Mouse (Mus musculus) cerebellum, postnatal 25 days (tissue): ENCODE measurements around the gene Armc12.

Experiments
- DNase-seq, 2 experiments: peaks; one replicate each; pipeline ENCODE4 v3.0.0; 2021; ENCODE audit warnings: mixed read lengths in 2 of 2

Gene Armc12

DNA sequence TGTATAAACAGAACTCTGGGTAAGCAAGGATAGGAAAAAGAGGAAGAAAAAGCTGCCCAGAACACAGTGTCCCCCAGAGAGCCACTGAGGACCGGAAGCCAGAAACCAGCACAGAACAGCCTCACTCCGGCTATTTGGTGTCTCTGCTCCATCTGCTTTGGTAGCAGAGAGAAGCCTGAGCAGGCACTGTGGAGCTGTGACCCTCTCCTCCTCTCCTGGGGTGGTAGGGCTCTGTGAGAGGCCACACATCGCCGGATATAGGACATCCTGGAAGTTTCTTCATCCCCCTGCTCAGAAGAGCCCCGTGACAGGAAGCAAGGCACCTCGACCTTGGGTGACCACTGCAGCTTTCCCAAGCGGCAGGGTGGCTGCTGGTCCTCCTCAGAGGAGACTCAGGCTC, 16.8 kb upstream of the Armc12 start:
- no peak for DNase-seq

DNA sequence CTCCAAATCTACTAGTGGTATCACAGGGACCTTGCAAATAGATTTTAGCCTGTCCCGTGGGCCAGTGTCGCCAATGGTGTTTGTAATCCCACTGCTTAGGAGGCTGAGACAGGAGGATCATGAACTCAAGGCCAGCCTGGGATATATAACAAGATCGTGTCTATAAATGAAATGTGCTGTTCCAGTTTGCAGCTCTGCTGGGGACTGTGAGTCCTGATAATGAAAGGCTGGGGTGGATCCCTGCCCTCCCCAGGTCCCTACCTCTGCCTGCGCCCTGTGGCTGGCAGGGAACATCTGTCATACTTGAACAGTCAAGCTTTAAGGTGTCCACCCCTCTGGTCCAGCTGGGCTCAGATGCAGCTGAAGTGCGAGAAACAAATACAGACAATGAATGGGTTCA, 16.1 kb upstream of the Armc12 start:
- no peak for DNase-seq

DNA sequence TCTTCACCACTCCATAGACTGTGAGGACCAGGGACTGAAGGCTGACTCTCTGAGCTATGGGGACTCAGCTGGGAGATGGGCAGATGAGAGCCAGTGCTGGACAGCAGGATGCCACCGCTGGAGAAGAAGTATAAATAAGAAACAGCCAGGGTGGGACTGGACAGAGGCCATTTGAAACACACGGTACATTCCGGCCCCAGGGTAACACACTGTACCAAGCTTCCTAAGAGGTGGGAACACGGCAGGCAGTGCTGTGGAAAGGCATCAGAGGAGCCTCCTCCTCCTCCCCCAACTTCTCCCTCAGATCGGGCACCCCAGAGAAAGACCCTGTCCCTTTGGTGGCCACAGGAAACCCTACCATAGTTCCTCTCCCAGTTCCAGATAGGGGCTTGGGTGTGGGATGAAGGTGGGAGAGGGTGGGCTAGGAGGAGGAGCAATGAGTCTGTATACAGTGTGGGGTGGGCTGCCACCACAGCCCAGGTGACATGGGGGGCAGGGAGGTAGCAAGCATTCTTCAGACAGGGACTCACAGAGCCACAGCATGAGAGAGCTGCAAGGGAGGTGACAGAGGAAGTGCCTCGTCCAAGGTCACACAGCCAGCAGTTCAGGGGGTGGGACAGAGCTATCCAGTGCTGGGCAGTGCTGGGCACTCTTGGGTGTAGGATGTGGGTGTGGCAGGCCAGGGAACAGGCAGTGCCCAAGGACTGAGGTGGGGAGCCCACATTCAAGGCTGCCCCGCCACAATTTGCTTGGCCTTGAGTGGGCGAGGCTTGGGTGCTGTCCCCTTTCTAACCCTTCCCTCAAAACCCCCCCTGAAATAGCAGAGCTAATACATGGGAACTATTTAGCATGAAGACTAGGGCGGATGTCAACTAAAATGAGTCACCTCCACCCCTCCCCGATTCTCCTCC, 14.9 kb upstream of the Armc12 start:
- no peak for DNase-seq

DNA sequence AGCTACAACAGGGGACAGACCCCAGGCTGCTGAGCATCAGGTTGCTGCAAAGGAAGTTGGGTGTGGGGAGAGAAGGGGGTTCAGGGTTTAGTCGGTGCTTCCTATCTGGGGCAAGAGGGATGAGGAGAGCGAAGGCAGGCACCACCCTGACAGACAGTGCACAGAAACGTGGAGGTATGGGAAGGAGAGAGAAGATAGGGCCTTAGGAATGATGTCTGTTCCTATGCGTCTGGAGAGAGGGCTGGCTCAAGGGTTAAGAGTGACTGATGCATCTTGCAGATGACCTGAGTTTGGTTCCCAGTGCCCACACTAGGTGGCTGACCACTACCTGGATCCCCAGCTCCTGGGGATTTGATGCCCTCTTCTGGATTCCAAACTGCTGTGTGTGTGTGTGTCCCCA, 13.7 kb upstream of the Armc12 start:
- DNase-seq: no peak

DNA sequence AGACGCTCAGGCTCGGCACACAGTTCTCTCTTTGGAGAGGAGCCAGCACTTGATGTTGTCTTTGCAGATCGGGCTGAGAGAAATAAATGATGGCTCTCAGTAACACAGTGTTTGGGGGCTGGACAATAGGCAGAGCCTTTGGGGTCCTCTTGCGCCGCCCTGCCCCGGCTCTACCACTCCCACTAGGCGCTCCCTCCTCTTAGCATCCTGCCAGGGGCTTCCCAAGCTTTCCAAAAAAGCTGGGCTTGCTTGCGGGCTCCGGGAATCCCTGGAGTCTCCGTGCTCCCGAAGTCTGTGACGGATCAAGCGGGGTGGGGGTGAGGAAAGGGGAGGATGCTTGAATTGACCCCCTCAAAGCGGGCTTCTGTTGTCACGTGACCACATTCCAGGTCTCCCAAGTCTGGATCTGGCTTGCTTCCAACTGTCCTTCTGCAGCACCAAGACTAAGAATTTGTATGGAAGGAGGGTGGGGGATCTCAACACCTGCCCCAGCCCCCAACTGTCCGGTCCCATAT, 13.1 kb upstream of the Armc12 start, which contains the start of gene Fkbp5:
Fkbp5 (minus strand) TSS at position 87 of the 515 bp plus-strand sequence.
- peak in 1 of 2 experiments; percentile 50 for DNase-seq

DNA sequence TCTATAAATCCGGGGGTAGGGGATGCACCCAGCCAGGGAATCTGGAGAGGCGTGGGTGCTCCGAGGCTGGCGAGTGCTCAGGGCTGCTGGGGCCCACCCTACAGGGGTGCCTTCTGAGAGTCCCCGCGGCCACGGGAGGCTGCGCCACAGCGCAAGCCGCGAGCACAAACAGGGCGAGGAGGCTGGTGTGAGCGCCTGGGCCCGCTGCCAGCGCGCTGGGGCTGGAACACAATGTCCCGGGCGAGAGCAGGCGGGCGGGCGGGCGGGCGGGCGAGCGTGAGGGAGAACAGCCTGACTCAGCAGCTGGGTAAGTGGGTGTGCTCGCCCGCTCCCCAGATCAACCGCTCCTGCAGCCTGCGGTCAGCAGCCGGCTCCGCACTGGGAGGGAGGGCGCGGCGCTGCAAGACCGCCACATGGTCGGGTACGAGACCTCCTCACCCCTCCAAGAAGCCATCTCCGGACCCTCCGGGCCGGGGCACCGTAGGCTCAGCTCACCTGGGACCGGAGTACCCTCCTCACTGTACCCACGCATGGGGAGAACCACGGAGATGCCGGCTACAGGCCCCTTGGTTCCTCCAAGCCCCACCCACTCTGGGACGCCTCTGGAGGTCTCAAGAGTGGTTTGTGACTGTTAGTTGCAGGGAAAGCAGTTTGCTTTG, 12.5 kb upstream of the Armc12 start:
- DNase-seq: peak; percentile 88 to 91

DNA sequence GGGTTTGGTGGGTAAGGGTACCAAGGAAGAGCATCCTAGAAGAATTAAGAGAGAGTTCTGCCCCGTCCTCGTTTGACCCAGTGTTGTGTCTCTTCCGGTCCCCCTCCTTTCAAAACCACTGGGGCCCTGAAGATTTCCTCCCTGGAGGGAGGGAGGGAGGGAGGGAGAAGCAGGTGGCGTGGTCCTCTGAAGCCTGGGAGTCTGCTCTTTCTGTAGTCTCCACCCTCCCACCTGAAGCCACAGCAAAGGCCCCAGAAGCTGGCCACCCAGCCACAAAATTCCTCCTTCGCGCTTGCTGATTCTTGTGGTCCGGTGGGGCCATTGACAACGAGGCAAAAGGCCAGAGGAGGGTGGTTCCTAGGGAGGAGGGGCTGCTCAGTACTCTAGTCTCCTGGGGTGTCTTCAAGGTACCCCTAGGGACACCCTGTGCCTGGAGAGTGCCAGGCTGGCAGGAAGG, 12.0 kb upstream of the Armc12 start:
- no peak for DNase-seq

DNA sequence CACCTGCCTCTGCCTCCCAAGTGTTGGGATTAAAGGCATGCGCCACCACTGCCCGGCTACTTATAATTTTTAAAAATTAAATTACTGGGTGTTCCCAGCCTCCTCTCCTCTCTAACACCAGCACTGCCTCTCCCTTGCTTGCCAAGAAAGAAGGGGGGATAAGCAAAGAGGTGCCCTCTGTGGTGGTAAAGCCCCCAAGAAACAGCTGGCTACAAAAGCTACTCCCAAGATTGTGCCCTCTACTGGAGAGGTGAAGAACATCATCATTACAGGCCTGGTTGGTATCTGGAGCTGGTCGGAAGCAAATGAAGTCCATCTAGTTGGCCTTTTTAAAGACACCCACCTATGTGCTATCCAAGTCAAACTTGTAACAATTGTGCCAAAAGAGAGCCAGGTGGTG, 10.8 kb upstream of the Armc12 start:
- DNase-seq: no peak

DNA sequence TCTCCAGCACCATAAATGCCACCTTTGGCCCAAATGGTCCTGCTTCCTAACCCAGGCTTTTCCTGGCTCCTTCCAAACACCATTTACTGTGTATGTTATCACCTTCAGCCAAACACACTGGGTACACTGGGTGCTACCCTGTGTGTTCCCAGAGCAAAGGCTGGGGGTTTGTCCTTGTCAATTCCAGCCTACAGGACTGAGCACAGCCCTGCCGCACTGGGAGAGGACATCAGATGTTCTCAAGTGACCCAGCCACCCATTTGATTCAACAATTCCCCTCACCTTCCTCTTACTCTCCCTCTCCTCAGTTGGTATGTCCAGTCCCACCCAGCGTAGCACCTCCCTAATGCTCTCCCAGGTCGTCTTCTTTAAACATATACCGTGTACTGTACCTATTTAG, 10.0 kb upstream of the Armc12 start:
- DNase-seq: no peak

DNA sequence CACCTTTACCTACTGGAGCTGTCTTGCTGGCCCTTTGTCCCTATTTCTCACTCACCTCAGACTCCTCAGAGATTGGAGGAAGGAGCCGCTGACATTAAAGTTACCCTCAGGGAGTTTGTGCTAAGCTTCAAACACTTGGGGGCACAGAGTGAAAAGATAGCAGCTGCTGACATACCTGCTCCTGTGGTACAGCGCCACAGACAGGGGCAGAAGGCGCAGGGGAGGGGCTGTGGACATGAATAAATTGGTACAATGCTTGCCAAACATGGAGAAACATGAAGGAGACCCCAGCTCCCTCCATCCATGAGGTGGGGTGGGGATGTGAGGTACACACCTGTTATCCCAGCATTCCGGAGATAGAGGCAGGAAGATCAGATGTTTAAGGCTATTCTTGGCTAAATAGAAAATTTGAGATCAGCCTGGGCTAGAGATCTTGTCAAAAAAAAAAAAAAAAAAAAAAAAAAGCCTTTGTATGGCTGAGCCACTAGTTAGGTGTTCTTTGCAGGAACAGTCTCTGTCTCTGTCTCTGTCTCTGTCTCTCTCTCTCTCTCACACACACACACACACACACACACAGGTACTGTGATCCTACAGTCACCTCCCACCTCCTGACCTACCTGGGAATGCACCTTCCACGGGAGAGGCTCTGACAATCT, 9.4 kb upstream of the Armc12 start:
- no peak for DNase-seq

DNA sequence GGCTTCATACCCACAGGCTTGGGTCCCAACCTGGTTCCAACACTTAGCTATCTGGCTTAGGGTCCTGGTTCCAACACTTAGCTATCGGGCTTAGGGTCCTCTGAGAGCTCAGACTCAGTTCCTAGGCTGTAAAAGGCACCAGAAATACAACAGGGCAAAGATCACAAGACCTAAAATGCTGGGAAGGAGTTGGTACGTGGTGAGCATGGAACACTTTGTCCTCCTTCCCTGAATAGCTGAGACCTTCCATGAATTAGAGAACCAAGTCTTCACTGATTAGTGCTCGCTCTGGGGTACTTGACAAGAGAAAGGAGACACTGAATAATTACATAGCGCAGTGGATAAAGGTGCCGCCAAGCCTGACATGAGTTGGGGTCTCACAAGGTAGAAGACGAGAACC, 8.7 kb upstream of the Armc12 start:
- no peak for DNase-seq

DNA sequence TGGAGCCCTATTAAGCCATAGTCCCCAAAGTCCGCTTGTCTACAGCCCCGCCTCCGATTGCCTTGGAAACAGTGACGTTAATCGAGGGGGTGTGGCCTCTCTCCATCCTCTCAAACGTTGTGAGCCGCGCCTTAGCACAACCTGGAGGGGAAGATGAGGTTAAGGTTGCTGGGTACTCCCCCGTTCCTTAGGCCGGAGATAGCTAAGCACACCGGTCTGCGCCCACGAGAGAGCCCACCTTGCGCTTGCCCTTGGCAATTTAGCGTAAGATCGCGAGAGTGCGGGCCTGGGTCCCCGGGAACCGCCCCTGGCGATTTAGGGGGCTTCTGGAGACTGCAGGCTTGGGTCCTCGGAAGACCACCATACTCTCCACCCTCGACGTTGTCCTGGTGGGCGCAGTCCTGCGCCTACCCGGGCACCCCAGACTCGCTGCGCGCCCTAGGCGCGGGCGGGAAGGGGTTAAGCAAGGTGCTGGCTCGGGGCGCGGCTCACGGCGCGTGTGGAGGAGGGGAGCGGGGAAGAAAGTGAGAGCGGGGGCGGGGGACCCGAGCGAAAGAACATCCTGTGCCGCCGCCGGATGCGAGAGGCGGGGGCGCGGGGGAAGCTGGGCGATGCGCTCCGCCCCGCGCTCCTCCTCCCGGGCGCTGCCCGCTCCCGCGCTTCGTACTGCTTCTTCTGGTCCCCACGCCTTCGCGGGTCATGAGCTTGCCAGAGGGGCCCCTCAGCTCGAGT, 7.8 kb upstream of the Armc12 start:
- DNase-seq: peak; percentile 92 to 95

DNA sequence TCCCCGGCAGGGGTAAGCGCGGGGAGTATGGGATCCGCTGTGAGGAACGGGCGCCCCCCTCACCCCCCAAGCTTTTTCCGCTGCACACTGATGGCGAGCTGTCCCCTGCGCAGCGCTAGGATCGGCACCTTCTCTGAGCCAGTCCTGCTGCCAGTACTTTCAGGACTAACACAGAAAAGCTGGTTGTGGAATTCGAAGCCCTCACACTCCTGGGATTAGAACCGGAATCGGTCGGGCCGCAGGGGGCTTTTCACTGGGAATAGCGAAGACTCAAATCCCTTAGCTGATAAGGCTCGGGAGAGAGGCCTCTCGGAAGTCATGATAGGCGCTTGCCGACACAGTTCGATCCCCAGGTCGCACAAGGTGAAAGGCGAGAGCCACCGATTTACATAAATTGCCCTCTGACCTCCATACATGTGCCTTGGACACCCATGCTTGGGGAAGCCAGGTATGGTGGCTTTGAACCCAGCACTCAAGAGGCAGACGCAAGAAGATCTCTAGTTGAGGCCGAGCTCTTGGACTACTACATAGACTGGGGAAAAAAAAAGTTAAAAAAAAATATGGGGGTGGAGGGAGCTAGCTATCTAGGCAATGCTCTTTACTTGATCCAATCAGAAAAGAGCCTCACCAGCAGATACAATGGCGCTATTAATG, 7.1 kb upstream of the Armc12 start:
- no peak for DNase-seq

DNA sequence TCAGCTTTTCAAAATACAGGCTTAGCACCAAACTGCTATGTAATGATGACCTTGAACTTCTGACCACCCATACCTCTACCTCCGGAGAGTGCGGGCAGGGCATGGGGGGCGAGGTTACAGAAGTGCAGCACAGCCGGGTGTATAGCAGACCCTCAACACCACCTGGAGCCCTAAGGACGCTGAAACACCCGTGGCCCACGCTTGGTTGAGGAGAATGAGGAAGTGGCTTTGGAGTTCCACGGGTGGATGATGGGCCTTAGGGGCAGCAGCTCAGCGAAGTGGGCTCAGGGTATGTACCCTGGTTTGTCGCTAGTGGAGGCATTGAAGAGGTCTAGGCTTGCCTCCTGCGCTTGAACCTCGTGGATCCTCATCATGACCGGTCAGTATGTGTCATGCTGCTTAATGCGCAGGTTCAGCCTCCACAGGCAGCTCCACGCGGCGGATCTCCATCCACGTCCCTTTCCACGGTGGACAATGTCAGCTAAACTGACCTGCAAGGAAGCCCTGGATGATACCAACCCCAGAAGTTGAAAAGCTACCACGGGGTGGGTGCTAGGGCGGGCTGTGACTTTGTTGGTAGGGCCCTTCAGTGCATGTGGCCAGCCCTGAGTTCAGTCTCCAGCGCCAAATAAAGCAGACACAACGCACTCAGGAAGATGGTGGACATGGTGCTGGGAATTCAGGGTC, 6.5 kb upstream of the Armc12 start:
- DNase-seq: no peak

DNA sequence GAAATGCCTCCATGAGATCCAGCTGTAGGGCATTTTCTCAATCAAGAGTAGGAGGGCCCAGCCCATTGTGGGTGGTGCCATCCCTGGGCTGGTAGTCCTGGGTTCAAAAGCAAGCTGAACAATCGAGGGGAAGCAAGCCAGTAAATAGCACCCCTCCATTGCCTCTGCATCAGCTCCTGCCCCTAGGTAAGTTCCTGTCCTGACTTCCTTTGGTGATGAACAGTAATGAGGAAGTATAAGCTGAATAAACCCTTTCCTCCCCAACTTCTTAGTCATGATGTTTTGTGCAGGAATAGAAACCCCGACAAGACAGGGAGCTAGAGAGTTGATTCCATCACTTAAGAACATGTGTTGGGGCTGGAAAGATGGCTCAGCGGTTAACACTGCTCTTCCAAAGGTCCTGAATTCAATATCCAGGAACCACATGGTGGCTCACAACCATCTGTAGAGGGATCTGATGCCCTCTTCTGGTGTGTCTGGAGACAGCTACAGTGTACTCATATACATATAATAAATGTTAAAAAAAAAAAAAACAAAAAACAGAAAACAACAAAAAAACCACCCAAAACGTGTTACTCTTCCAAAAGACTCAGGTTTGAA, 5.7 kb upstream of the Armc12 start:
- no peak for DNase-seq

DNA sequence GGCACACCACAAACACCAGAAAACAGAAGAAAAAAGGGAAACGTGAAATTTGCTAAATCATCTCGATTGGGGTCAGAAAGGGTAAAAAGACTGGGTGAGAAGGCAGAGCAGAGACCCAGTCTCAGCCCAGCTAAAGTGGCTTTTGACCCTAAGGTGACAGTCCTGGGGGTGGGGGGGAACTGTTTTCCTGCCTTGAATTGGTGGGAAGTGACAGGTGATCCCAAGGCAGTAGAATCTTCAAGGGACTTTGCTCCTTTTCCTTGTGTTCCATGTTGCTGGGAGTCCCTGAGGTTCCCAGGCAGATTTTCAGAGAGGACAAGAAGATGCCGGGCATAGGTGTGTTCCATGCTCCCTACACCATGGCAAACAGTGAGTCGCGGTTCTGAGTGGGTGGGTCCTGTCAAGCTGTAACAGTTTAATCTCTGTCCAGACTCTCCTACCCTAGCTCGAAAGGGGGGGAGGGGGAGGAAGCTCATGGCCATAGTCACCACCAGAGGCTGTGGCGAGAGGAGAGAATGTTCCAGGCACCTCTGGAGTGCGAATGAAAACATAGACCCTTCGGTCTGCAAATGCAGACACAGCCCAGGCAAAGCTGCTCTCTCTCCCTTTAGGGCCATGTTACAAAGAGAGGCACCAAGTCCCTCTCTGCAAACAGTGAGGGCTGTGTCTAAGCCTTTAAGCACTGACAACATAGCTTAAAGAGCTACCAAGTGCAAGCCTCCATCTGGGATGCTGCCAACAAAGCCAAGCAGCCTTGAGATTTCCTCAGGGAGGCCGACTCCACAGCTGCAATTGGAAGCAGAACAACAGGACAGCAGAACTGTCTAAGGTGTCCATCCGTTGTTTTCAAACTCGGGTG, 3.2 kb upstream of the Armc12 start:
- DNase-seq: no peak

DNA sequence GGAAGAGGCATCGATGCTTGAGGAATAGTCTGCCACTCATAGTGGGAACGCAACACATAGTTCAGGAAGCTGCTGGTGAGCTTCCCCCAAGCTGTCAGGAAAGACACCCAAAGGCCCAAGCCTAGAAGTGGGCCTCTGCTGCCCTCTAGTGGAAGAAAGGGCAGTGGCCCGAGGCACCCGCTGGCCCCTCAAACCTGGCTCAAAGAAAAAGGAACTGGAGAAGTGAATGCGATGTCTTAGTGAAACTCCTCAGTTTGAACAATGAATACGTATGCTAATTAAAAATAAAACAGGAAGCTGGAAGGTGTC, 2.6 kb upstream of the Armc12 start:
- DNase-seq: peak; percentile 89 to 92

DNA sequence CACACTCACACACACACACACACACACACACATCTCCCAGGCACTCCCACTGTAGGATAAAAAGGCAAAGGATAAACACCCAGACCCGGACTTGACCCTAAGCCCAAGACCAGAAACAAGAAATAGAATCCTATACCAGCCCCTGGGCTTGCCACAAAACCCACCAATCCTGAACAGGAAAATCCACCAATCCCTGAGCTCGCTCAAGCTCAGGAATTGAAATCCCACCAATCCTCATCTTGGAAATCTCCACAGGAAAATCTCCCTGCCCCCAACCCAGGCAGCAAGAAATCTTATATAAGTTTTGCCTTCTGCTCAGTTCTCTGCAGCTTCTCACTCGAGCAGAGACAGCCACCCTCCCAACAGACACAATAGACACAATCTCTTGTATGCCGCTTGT, 1.5 kb upstream of the Armc12 start:
- DNase-seq: no peak

DNA sequence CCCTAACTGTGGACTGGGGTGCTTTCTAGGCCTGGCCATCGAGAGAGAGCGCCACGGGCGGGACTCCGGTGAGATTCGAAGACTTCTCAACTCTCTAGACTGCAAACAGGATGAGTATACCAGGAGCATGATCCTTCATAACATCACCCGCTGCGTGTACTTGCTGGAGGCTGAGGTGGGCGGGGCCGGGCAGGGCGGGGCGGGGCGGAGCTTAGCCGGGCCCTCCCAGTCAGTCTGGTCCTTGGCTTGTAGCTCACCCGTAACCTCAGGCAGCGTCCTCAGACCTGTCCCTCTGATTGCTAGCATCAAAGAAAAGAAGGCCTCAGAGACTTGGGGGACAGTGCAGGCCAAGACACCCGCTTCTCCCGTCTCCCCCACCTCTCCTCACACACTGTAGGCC, 1.3 kb downstream of the Armc12 start:
- no peak for DNase-seq

DNA sequence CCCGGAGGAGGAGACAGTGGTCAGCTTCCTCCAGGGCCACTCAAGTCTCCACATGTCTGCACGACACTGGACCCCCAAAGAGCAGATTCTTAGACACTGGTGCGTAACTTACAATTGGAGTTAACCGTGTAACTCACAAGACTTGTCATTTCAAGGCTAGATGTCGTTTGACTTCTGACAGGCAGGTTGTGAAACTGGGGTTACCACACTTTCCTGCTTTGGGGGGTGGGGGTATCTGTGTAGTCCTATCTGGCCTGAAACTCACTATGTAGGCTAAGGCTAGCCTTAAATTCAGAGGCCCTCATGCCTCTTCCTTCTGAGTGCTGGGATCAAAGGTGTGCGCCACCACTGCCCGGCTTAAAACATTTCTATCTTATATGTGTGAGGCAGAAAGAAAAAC, 2.0 kb downstream of the Armc12 start:
- DNase-seq: no peak
